Mouse (Mus musculus) spleen, adult 10 weeks (tissue): ENCODE data around the gene Mtmr12. TPM values are rescaled to one million over a fixed set of nuclear protein-coding genes. Genes with fewer than 3 reads are reported as not detected.

Source experiments
- polyA plus RNA-seq: library from polyadenylated mRNA; stranded (reverse); fragments of 350-450 nt; fragmentation: Illumina TruSeq; extraction: RNeasy Lipid Tissue Mini Kit (QIAGEN cat#74804); gene quantifications from one replicate; pipeline ENCODE4 v1.2.3, GENCODE M21; 2015; ENCODE audit warnings: low replicate concordance; ENCODE audit not compliant: insufficient read depth

The Mtmr12 gene
- polyA plus RNA-seq = 31.6 TPM

GRCm38 (mm10) chr15:12204319-12205159 is at the start of gene Mtmr12:
Gene Mtmr12 (plus strand): TSS chr15:12205028.

DNA sequence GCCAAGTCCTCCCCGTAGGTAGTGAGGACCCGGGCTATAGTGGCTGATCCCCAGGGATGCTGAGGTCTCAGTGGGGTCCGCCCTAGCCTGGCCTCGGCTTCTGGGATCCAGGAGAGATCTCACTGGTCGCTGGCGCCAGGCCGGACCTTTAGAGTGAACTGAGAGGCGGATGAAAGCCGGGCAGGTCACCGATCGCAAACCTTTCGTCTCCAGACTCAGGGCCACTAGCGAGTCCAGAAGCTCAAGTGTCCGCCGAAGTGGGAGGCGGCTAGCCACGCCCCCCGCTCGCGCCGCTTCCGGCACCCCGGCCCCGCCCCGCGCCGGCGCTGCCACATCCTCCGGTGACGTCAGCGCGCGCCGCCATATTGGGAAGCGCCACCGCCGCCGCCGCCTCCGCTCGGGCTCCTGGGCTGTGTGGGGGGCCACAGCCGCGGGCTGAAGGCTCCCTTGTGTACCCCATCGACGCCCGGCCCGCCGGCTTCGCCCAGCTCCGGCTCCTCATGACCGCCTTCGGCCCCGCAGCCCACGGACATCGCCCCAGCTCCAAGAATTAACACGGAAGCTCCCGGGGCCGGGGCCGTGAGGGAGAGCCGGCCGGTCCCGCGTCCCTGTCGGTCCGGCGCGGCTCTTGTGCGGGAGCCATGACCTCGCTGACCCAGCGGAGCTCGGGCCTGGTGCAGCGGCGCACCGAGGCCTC is 116.4 kb downstream of the Mtmr12 start, which contains the start of gene Golph3:
TSS of gene Golph3 (plus strand) at position 360 of the 697 bp plus-strand sequence.

GRCm38 (mm10) chr15:12321788-12322621 is 117.2 kb downstream of the Mtmr12 start, which contains the start of gene 1810049J17Rik:
Gene 1810049J17Rik (minus strand): TSS chr15:12321899.

Other genes with a start within 250 kb of the Mtmr12 start
- gene Sub1, start 208.0 kb upstream of the Mtmr12 start, polyA plus RNA-seq = 487 TPM
- 126 TPM for gene Zfr, start 87.2 kb upstream of the Mtmr12 start, polyA plus RNA-seq
- 98.6 TPM for gene Golph3, start 116.4 kb downstream of the Mtmr12 start, polyA plus RNA-seq
- gene 1810049J17Rik, start 116.9 kb downstream of the Mtmr12 start, polyA plus RNA-seq = not detected